Mouse (Mus musculus): ENCODE results near the gene Exosc1.
"Not testable (repeated sequence)": the region's sequence is repeated elsewhere in the genome, so short reads cannot be mapped to it uniquely, and the experiment has no call there.

Gene Exosc1

DNA sequence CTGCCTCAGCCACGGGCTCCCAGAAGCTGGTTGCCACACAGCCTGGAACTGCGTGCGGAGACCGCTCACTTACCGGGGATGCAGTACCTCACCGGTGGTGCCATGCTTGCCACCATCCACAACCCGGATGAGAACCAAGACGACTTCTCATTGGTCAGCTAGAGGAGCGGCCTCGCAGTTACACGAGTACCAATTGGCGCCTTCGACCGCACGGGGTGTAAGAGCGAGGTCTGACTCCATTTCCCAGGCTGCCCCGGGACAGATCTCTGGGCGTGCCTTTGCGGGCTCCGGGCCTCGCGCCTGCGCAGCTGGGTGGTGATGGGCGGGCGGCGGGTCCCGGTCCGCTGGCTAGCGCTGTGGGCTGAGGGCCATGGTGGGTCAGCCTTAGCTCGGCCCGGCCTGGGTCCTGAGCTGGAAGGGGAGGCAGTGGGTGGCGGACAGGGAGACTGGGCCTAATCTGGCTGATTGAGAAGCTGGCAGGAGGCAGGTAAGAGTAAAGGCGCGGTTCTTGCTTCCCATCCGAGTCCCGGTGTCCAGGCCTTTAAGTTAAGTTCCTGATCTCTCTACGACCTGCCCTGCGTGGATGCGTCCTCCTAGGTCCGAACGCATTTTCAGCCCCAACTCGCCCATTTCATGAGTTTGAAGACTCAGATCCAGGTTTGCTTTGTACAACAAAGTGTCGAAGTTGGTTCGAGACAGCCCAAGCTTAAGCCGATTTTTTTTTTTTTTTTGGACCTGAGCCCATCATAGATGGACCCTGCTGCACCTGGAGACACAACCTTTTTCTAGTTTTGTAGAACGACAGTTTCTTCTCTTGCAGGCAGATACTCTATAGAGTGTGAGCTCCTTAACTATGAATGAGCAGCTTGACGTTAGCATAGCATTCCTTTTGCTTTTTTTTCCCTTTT lies at the start of gene Exosc1, which contains the start of gene Zdhhc16:
Gene Exosc1, minus strand, starts transcription at position 245 of the 908 bp plus-strand sequence.
Gene Zdhhc16, plus strand, starts transcription at position 302 of the 908 bp plus-strand sequence.
- peak; percentile 99 for DNase-seq

DNA sequence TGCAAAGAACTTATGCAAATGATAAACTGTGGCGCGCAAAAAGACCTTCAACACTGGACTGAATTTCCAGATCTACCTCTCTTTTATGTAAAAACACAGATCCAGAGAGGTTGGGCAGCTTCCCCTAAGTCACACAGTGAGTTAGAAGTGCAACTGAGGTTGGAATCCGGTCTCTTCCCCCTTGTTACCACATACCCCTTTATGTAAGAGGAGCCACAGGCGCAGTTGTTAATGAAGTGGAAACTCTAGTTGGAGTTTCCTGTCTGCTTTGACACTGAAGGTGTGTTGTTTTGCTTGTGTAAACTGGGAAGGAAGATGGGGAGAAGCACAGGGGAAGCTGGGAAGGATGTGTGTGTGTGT lies 49.5 kb upstream of the Exosc1 start:
- DNase-seq = no peak

DNA sequence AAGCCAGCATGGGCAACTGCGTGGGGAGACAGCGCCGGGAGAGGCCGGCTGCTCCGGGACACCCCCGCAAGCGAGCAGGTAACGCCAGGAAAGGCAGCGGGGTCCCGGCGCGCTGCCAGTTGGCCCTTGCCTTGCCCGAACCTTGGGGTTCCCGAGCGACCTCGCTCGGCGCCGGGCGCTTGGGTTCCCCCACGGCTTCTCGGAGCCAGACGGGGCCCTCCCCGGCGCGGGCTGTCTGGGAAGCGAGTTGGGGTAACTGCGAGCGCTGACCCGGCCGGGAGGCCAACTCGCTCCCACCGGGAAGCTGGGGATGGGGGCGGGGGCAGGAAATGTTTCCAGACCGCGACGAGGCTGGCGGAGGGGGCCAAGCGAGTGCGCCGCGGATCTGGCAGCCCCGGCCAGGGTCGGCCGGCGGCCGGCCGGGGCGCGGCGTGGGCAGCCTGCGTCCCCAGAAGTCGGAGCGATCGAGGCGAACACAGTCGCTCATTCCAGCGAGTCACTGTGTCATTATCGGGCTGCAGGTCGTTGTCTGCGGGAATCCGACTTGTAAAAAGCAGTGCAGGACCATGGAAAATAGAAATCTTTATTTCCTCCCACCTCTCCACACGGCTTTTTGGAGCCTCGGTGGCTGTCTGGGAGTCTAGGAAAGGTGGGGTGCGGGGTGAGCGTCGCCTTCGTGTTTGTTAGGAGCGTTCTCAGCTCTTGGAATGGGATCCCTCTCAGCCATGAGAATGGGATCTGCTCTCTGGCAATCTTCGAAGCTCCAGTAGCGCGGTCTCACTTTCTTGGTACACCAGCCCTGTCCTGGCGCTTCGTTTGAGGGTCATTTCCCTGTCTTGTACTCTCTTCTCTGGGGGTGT lies 48.9 kb upstream of the Exosc1 start:
- no peak for DNase-seq

DNA sequence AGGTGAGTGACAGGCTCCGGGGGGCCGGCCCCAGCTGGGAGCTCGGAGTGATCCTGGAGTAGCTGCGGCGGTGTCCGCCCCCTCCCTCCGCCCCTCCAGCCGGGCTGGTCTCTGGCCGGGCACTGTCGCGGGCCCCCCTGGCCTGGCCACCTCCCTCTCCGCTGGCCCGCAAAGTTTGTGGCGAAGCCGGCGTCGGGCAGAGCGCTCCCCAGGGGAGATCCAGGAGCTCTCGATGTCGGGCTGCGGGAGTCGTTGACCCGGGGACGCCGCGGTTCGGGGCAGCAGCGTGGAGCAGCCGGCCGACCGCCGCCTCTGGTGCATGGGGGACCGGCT lies 48.3 kb upstream of the Exosc1 start, which contains the start of gene Ubtd1:
Gene Ubtd1, plus strand, starts transcription at position 169 of the 333 bp plus-strand sequence.
- DNase-seq = no peak

DNA sequence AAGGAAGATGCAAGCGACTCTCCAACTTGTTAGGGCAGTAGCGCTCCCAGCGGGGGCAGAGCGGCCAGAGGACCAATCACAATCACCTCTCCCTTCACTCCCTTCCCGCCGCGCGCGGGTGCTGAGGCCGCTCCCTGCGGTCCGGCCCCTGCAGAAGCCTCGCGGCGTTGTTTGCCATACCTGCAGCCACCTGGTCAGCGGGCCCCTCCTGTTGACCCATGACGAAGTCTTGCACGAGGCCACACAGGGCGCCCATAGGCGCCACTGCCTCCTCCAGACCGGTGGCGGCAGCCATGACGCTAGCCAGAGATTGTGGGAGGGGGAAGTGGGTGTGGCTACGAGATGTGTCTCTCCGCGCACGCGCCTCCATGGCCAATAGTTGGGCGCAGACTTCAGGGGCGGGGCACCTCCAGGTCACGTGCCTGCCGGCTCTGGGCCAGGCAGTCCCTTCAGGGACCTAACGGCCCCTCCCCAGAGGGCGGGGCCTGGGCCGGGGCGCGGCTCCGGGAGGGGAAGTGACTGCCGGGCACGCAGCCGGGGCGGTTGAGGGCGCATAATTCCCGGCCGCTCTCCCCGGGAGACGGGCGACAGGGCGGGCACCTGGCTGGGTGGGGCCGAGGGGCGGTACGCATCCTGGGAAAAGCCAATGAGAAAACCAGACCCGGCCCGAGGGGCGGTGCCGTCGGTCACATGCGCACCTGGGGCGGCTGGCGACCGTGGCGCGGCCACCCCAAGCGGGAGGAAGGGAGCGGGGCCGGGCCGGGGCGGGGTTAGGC lies 47.8 kb upstream of the Exosc1 start, which contains the start of gene Mms19:
Gene Mms19, minus strand, starts transcription at position 339 of the 776 bp plus-strand sequence.
- DNase-seq = peak; percentile 99

DNA sequence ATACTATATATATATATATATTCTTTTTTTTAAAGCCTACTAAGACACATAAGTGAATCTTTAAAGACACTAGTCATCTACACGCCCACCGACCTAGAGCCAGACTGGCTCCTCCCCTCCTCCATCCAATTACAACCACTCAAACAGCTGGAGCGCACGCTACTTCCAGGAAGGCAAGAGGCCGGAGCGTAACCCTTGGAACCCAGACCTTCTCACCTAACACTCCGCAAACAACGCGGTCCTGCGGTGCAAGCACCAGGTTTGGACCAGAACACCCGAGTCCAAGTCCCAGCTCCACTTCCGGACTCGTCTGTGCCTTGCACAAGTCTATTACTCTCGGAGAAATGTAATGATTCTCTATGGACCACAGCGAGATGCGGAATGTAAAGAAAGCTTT lies 47.2 kb upstream of the Exosc1 start:
- peak; percentile 77 for DNase-seq

DNA sequence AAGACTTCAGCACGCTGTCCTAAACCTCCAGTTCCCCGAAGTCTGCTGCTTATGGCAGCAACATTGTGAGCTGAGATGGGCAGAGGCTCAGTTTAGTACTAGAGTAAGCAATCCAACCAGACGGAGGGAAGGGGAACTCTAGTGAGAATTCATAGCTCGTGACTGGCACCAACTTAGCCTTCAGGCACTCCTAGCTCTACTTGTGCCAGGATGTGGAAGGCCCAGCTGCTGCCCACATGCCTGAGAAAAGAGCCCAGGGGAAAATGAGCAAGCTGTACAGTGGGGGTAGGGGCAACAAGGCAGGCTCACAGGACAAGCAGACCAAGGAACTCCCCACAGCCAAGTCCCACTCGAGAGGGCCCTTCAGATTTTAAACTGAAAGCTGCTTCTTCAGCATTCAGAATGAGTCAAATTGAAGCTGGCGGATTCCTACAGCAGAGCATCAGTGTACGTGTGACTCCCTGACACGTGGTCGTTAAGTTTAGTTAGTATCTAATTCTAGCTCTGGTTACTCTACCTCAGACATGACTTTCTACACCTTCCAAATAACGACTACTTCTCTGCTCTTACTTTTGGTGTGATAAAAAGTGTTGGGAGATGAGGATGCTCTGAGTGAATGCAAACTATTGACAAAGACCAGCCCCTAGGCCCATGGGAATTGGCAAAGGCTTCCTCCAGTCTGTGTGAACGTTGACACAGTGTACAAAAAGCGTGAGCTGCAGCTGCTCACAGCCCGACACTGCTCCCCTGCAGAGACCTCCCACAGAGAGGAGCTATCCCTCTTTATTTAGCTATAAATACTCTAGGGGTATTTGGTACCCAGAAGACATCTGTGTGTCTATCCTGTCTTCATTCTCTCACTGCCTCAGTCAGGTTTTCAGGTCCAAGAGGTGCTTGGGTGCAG lies 40.9 kb upstream of the Exosc1 start:
- DNase-seq = no peak

DNA sequence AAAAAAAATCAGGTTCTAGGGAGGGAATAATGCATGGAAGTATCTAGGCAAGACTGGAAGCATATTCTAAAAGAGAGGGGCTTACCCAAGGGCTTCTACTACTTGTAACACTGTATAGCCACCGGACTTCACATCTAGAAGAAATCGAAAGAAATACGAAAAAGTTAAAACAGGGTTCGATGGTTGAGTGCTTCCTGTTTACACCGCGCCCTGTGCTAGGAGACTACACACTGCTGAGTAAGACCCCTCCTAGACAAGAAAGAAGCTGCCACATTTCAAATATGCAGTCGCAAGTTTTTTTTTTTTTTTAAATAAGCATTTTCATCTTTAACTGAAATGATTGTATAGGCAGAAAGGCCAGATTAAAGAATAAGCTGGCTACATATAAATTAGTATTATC lies 36.4 kb upstream of the Exosc1 start:
- no peak for DNase-seq

DNA sequence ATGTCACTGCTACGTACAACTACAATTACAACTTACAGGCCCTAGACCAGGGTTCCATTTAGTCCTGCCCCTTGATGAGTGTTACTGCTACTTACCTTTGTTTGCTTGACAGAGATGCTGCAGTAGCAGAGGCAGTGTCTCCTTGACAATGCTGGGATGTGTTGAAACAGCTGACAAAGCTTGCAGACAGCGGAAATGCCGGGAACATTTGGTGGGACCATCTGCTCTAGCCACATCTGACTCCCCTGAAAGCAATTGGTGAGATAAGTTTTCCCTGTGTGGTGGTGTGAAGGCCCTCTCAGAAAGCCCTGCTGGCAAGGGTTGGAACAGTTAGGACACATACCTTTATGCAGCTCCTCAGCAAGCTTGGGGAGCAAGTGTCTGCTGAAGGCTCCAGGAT lies 20.4 kb upstream of the Exosc1 start:
- DNase-seq = no peak

DNA sequence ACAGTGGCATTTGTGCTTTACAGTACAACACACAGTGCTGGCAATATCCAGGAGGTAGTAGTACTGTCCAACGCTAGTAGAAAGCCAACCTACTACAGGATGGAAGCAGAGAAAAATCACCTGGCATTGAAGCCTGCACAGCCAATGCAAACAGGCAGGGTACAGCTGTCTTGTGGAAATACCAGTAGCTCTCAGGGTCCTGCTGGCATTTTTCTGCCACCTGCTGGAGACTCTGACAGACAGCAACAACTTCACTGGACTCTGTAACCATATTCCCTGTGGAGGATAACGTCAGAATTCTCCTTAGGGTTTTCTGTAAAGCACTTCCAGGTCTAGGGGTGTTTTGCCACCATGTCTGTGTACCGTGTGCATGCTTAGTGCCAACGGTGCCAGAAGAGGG lies 19.1 kb upstream of the Exosc1 start:
- DNase-seq = no peak

DNA sequence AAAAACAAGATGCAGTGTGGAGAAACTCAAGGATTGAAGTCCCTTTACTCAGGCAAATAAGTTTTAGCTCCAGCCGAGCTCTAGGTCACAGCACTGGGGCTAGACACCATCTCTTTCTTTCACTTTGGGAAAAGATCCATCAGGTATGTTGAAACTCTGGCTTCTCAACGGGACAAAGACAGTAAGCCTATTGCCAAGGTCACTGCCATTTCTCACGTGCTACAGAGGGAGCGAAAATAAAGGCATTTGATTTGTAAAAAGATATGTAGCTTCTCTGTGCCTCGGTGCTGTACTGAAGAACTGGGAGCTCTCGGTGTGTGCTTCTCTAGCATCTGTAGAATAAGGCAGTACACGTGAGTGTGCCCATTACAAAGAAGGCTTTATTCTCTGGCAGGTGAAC lies 10.6 kb upstream of the Exosc1 start:
- DNase-seq = no peak

DNA sequence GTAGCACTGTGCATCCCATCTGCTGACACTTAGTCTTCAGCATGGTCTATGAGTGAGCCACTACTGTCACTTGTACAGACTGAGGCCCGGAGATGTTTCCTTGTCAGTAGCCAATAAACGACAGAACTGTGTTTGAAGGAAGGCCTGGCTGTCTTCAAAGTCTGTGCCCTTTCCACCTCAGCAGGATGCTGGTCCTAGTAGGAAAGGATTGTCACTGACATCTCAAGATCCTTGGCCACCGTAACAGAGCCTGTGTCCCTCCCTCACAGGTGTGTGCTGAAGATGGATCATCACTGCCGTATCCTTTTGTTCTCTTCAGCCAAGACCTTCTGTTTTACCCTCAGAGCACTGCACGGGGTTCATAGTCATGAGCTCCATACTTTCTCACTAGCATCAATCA lies 5.3 kb upstream of the Exosc1 start:
- DNase-seq = no peak

DNA sequence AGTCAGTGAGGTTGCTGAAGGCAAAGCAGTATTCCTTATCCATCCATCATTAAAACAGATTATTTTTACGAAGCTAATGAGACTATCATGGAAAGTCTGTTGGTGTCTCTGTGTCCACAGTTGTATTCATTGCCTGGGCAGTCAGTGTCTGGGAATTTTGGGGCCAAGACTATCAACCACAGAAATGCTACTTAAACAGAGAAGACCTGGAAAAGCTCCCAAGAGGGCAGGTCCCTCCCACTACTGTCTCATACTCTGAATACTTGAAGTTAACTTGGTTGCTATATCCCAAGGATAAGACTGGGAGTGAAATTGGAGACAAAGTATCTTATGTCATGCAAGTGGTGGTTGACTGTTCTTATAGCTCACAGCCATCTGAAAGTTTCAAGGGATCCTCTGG lies 2.7 kb upstream of the Exosc1 start:
- no peak for DNase-seq

DNA sequence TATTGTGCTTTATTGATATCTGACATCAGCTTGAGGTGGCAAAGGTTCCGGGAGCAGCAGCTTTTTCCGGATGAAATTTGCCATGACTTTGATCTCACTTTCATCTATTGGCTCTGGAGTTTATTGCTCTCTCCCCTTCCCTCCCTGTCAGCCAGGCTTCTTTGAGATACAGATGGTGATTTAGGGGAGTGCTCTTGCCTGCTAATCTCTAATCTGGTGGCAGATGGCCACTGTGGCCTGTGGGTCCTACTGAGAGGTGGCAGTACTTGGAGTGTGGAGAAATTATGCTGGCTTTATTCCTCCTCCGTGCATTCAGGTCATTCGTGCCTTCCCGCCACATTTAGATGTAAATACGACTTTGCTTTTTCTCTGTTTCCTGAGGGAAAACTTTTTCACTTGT lies 901 bp upstream of the Exosc1 start:
- no peak for DNase-seq

DNA sequence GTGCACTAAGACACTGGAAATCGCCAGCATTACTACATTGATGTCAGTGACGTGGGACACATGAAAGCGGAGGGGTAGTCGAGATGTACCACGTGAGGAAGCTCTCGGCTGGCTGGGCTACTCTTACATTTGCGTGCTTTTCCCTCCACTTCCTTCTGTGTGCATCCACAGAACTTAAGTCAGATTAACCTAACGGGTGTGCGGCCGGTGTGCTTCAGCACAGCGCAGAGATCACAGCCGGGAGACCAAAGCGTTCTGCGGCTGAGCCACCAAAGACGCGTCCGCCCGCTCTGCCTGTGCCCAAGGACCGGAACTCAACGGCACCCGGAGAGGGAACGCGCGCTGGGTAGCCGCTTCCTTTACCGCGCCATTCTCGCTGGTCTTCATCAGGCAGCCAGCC lies 537 bp downstream of the Exosc1 start:
- no peak for DNase-seq

DNA sequence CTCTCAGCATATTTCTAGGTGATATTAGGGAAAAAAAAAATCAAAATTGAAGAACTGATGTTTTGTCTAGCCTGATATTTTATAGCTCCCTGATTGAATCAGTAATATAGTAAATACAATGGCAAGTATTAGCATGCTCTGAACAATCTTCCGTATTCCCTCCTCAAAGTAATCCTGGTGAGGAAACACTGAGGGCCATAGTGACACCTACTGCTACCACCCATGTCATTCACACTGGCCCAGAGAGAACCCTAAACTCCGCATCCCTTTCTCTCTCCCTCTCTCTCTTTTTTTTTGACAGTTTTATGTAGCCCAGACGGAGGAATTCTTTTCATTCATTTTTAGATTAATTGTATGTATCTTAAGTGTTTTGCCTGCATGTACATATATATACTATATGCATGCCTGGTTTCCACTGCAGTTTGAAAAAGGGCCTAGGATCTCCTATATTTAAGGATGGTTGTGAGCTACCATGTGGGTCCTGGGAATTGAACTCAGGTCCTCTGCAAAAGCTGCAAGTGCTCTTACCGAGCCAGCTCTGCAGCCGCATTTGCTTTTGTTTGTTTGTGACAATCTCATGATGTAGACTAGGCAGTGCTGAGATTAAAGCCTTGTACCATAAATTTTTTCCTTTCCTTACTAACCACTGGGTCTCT lies 12.7 kb downstream of the Exosc1 start:
- no peak for DNase-seq

DNA sequence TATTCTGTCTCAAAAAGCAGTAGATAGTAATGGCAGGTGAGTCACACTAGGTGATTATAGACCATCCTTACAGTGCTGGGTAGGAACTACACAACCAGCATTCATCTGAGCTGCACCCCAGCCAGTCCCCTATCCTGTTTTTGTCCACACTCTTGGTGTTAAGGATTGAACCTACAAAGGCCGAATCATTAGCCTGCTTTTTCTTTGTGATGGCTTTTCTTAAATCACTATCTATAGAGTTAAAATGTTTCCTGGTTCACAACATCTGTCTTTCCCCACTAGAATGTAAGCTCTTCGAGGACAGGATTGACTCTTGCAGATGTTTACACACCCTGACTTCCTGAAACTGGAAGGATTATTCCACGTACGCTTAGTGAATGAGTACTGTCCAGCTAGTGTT lies 13.8 kb downstream of the Exosc1 start:
- DNase-seq = no peak

DNA sequence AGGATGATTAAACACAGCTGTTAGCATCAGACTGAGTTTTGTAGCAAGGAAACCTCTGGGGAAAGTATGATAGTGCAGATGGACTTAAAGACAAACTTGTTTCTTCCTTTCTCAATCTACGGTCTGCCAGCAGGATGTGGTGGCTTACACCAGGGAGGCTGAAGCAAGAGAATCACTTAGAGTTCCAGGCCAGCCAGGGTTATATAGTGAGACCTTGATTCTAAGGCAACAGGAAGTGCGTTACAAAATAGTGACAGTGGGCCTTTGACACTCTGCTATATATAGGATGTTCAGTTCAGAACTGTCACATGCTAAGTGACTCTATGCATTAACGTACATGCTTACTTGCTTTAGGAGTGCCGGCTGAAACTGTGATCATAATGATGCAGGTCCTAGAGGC lies 16.4 kb downstream of the Exosc1 start:
- no peak for DNase-seq

DNA sequence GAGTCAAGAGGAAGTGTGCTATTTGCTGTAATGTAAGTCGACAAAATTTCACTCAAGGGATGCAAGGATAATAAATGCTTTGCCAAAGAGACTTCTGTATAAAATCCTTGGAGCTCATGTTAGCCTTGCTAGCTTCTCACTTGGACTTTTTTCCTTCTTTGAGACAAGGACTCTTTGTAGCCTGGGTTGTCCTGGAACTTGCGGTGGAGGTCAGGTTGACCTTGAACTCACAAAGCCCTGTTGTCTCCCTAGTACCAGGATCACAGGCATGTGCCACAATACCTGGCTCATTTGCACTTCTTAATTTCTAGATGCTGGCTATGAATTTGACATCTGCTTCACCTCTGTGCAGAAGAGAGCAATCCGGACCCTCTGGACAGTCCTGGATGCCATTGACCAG lies 17.9 kb downstream of the Exosc1 start:
- no peak for DNase-seq

DNA sequence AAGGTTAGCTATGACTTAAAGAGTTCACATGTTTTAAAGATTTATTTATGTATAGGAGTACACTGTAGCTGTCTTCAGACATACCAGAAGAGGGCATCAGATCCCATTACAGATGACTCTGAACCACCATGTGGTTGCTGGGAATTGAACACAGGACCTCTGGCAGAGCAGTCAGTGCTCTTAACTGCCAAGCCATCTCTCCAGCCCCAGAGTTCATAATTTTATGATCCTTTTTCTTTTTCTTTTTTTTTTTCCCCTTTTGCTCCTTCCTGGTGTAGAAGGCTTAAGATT lies 18.7 kb downstream of the Exosc1 start:
- not testable (repeated sequence) for DNase-seq

DNA sequence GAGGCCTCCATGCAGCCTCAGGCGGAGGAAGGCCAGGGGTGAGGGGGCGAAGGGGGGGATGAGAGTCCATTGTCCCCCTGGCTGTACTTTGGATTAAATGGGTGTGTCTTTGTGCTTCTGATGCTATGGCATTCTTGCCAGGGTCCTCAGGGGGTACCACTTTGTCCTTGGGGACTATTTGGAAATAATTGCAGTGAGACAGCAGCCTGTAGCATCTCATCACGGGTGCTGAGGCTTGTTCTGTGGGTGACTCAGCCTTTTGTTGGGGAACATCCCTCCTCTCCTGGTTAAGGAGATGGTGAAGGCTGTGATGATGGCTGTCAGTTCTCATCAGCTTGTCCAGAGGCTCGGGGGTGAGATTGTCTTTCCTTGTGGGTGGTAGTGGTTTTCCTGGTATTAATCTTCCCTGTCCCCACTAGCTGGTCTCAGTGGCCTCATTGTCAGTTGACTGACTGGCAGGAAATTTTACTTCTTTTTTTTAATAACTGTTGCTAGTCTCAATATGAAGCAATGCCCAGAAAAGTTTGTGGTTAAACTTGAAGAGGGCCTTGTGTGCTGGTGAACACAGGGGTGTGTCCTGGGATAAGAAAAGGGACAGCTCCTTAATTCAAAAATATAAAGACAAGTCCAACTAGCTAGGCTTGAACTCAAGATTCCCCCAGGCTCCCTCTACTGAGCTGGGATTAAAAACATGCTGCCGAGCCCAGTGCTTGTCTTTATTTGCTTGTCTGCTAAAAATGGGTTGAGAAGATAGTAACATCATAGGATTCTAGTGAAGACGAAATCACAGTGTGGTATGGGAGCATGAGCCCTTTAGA lies 19.2 kb downstream of the Exosc1 start:
- no peak for DNase-seq
